Mouse (Mus musculus): ENCODE results near the gene Wdr77.
"Not testable (repeated sequence)": the region's sequence is repeated elsewhere in the genome, so short reads cannot be mapped to it uniquely, and the experiment has no call there.

The Wdr77 gene

GRCm38 (mm10) chr3:105951348-105951747, 7.8 kb upstream of the Wdr77 start:
- ATAC-seq (ENCODE audit: low TSS enrichment) = no peak

DNA sequence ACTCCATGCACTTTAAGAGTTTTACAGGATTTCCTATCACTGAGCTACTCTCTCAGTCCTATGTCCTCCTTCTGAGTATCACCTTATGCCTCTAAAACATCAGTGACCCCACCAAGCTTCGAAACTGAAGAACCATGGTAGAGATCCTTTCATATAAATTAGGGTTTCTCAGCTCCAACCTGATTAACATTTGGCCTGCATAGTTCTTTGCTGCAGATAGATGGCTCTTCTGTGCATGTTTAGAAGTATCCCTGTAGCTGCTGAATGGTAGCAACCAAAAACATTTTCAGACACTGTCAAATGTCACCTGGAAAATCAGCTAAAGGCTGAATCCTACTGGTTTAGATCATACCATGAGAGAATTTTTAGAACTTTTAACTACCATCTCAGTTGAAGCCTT, 1.9 kb upstream of the Wdr77 start:
- ATAC-seq (ENCODE audit: low TSS enrichment) = no peak

- ATAC-seq (ENCODE audit: low TSS enrichment) = no peak
Measured at GRCm38 (mm10) chr3:105958204-105958603, 965 bp upstream of the Wdr77 start.

- peak; percentile 44 for ATAC-seq (ENCODE audit: low TSS enrichment)
Measured at GRCm38 (mm10) chr3:105959585-105959984, 416 bp downstream of the Wdr77 start.

GRCm38 (mm10) chr3:105959999-105960398, 830 bp downstream of the Wdr77 start, which contains the start of gene Atp5f1:
TSS of gene Atp5f1 (minus strand) at chr3:105960099.
- ATAC-seq (ENCODE audit: low TSS enrichment) = no peak

DNA sequence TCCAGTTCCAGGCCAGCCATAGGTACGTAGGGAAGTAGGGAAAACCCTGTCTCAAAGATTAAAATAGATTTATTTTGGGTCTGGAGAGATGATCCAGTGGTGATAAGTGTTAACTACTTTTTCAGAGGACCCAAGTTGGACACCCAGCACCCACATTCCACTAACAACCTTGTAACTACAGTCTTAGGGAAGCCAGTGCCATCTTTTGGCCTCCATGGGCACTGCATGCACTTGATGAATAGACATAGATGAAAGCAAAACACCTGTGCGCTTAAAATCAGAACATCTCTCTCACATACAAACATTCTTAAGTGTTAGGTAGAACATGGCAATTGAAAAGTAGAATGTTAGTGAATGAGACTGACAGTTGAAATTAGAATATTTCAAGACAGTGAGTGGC, 1.5 kb downstream of the Wdr77 start:
- no peak for ATAC-seq (ENCODE audit: low TSS enrichment)

- ATAC-seq (ENCODE audit: low TSS enrichment) = no peak
Measured at GRCm38 (mm10) chr3:105971831-105972446, 12.8 kb downstream of the Wdr77 start.

- ATAC-seq (ENCODE audit: low TSS enrichment) = no peak
Measured at GRCm38 (mm10) chr3:105973411-105973810, 14.2 kb downstream of the Wdr77 start, which contains the start of gene Ovgp1. TSS of gene Ovgp1 (plus strand) at chr3:105973711.

- ATAC-seq (ENCODE audit: low TSS enrichment) = no peak
Measured at GRCm38 (mm10) chr3:105974174-105974573, 15.0 kb downstream of the Wdr77 start.

- not testable (repeated sequence) for ATAC-seq (ENCODE audit: low TSS enrichment)
Measured at GRCm38 (mm10) chr3:105989611-105990010, 30.4 kb downstream of the Wdr77 start.

DNA sequence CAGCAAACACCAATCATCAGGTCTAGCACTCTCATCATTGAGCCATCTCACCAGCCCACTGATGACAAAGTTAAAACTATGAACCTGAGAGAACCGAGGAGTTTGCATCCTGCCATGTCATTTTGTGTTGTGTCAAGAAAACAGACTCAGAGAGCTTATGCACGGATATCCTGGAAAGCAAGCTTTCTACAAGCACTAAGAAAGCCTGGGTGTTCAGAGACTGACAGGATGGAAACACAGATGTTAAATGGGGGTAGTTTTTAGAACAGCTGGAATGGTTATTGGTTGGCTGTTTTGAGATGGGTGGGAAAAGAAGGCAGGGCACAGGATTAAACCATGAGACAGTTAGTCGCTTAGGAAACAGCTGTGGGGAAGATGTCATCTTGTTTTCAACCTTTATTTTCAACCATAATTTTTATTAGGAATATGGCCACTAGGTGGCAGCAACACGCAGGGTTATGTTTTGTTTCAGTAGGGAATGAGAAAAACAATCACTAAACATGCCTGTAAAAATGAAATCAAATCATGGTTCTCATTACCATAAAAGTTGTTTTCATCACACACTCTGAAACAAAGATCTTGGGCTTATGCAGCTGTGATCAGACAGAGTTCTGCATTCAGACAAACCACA, 32.6 kb downstream of the Wdr77 start:
- ATAC-seq (ENCODE audit: low TSS enrichment) = no peak

DNA sequence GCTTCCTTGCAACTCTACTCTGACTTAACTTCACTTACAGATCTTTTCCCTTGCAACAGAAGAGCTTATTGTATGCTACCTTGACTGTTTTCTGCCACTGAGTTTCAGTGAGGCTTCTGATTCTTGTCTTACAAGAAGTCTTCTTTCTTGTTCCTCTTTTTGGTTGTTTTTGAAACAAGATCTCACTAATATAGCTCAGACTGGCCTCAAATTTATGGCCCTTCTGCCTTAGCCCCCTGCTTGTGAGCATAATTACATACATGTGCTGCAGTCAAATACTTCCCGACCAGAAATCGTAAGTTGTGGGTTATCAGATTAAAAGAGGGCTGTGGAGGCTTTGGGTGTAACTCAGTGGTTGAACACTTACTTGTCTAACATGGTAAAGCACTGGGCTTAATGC, 35.6 kb downstream of the Wdr77 start:
- ATAC-seq (ENCODE audit: low TSS enrichment) = no peak

- ATAC-seq (ENCODE audit: low TSS enrichment) = peak; percentile 23; the same call in 1 of the 2 replicates
Measured at GRCm38 (mm10) chr3:106000707-106001375, 41.7 kb downstream of the Wdr77 start.

- ATAC-seq (ENCODE audit: low TSS enrichment) = peak; percentile 100
Measured at GRCm38 (mm10) chr3:106001416-106002370, 42.5 kb downstream of the Wdr77 start.

DNA sequence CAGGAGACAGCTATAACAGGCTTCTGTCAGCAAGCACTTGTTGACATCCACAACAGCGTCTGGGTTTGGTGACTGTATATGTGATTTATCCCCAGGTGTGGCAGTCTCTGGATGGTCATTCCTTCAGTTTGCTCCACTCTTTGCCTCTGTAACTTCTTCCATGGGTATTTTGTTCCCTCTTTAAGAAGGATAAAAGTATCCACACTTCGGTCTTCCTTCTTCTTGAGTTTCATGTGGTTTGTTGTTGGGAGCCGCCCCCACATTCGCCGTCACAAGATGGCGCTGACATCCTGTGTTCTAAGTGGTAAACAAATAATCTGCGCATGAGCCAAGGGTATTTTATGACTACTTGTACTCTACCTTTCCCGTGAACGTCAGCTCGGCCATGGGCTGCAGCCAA, 44.2 kb downstream of the Wdr77 start:
- ATAC-seq (ENCODE audit: low TSS enrichment) = not testable (repeated sequence)

- ATAC-seq (ENCODE audit: low TSS enrichment) = no peak
Measured at GRCm38 (mm10) chr3:106014546-106014945, 55.4 kb downstream of the Wdr77 start, which contains the start of gene Pifo. TSS of gene Pifo (minus strand) at chr3:106014646.

Measured in frontal cortex, adult (tissue).